Mouse (Mus musculus): ENCODE measurements around the gene Tns1.

DNA sequence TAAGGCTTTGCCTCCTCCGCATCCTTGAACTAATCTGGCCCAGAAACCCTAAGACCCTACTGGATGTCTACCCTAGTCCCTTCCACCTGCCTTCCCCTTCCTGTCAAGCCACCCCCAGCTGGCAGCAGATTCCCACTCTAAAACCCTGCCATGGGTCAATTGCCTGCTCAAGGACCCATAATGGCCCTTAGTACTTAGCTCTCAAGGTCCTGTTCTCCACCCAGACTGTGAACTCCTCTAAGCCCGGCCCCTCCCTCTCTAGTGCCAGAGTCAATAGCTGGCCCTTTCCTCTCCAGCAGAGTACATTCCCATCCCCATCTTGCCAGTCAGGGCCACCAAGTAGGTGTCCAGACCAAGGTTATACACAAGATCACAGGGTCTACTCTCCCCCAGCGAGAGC lies 115.3 kb downstream of the Tns1 start:
- no peak for TF ChIP-seq CTCF (IDR thresholded peaks at IDR 0.05; ENCODE audit: insufficient read depth, low read depth, low read length)
- no peak for TF ChIP-seq POLR2A (IDR thresholded peaks at IDR 0.05; ENCODE audit: insufficient read depth, low read depth, low read length)
